Mouse (Mus musculus) midbrain, embryonic 10.5 days (tissue): ENCODE data around the gene Zmym5. TPM values are rescaled to one million over a fixed set of nuclear protein-coding genes. Genes with fewer than 3 reads are reported as not detected.
"Not testable (repeated sequence)": the region's sequence is repeated elsewhere in the genome, so short reads cannot be mapped to it uniquely, and the experiment has no call there.

Experiments
- DNase-seq: peaks from one replicate; pipeline ENCODE4 v3.0.0-alpha.2; 2017; ENCODE audit warnings: low spot score
- H3K27ac ChIP-seq: fragments of 300-500 bp; sonication (generic); replicated peaks from 2 replicates; pipeline ENCODE4 v1.5.1; 2016; ENCODE audit warnings: mild to moderate bottlenecking
- H3K27me3 ChIP-seq: fragments of 300-500 bp; sonication (generic); 2 replicates; pipeline ENCODE4 v1.6.1; 2016; ENCODE audit warnings: low read depth, mild to moderate bottlenecking; ENCODE audit not compliant: poor library complexity, severe bottlenecking
- H3K36me3 ChIP-seq: fragments of 300-500 bp; sonication (generic); 2 replicates; pipeline ENCODE4 v1.6.1; 2016; ENCODE audit warnings: mild to moderate bottlenecking, moderate library complexity
- H3K4me1 ChIP-seq: fragments of 300-500 bp; sonication (generic); 2 replicates; pipeline ENCODE4 v1.6.1; 2016
- H3K4me3 ChIP-seq: fragments of 300-500 bp; sonication (generic); 2 replicates; pipeline ENCODE4 v1.5.1; 2016; ENCODE audit warnings: mild to moderate bottlenecking, moderate library complexity
- H3K9me3 ChIP-seq: fragments of 300-500 bp; sonication (generic); replicated peaks from 2 replicates; pipeline ENCODE4 v1.6.1; 2016; ENCODE audit warnings: mild to moderate bottlenecking
- WGBS: fragments of 180-500 bp; shearing (Covaris S2); methylation state at CpG from one replicate; pipeline ENCODE4 v1.1.7; 2016; 5-methylcytosine and 5-hydroxymethylcytosine counted together
- polyA plus RNA-seq: library from polyadenylated mRNA; unstranded; fragments of >200 nt; fragmentation: Nextera tagmentation; extraction: Ambion mirVana; gene quantifications from 2 replicates; pipeline ENCODE4 v1.2.1, GENCODE M21; 2016

Zmym5 gene
- polyA plus RNA-seq = 24.8 and 26.6 TPM in 2 replicates

- H3K27me3 ChIP-seq, H3K9me3 ChIP-seq: not testable (repeated sequence)
- DNase-seq = peak; percentile 94
- WGBS = 0% methylated on average over 45 of the region's 72 CpGs
- peak within 1 kb of the TSS; percentile 78 for H3K4me3 ChIP-seq
- H3K27ac ChIP-seq = peak within 1 kb of the TSS; percentile 97
- H3K4me1 ChIP-seq = peaks cover 24% of the 10 kb centered on the region
- peaks cover 22% of the 10 kb centered on the region for H3K36me3 ChIP-seq
These were observed at the start of gene Zmym5 for GRCm38 (mm10) chr14:56811701-56812339. TSS of gene Zmym5 (minus strand) at chr14:56811716.

- Histone ChIP-seq H3K9me3 (peaks cover 24% of the 10 kb centered on the region), H3K27ac (no peak overlapping the region)
- WGBS = 76% methylated on average over 2 of the region's 2 CpGs
These were observed 38.2 kb upstream of the Zmym5 start for GRCm38 (mm10) chr14:56849681-56850080.

GRCm38 (mm10) chr14:56848322-56848721 is 36.8 kb upstream of the Zmym5 start:
- Histone ChIP-seq H3K4me1 (peaks cover 10% of the 10 kb centered on the region), H3K27me3 (no peaks in the 10 kb centered on the region), H3K36me3 (no peaks in the 10 kb centered on the region), H3K4me3 (no peak overlapping the region), H3K27ac (no peak overlapping the region), H3K9me3 (peaks cover 11% of the 10 kb centered on the region)
- WGBS = 69% methylated on average over 2 of the region's 2 CpGs
- no peak for DNase-seq

More at GRCm38 (mm10) chr14:56849681-56850080, 38.2 kb upstream of the Zmym5 start:
- Histone ChIP-seq H3K4me3 (no peak overlapping the region), H3K36me3 (no peaks in the 10 kb centered on the region), H3K4me1 (peaks cover 4% of the 10 kb centered on the region), H3K27me3 (no peaks in the 10 kb centered on the region)
- no peak for DNase-seq

- 29% methylated on average over 2 of the region's 2 CpGs for WGBS
- H3K27ac ChIP-seq = no peak overlapping the region
- H3K27me3 ChIP-seq = no peaks in the 10 kb centered on the region
- no peak for DNase-seq
- no peaks in the 10 kb centered on the region for H3K9me3 ChIP-seq
- H3K4me3 ChIP-seq = no peak overlapping the region
- H3K4me1 ChIP-seq = peaks cover 10% of the 10 kb centered on the region
- no peaks in the 10 kb centered on the region for H3K36me3 ChIP-seq
These were observed 33.0 kb upstream of the Zmym5 start for GRCm38 (mm10) chr14:56844507-56844906.

- DNase-seq = no peak
- 62% methylated on average over 4 of the region's 4 CpGs for WGBS
- peaks cover 10% of the 10 kb centered on the region for H3K4me1 ChIP-seq
- no peak overlapping the region for H3K27ac ChIP-seq
- no peaks in the 10 kb centered on the region for H3K36me3 ChIP-seq
- H3K27me3 ChIP-seq = no peaks in the 10 kb centered on the region
- H3K4me3 ChIP-seq = no peak overlapping the region
- H3K9me3 ChIP-seq = no peaks in the 10 kb centered on the region
These were observed 32.5 kb upstream of the Zmym5 start for GRCm38 (mm10) chr14:56844033-56844432.

- not testable (repeated sequence) for H3K9me3 ChIP-seq, H3K27ac ChIP-seq, H3K36me3 ChIP-seq, DNase-seq, H3K4me1 ChIP-seq, H3K4me3 ChIP-seq, H3K27me3 ChIP-seq
- 87% methylated on average over 5 of the region's 5 CpGs for WGBS
These were observed 23.1 kb upstream of the Zmym5 start for GRCm38 (mm10) chr14:56834576-56834975.

GRCm38 (mm10) chr14:56833211-56833610 is 21.7 kb upstream of the Zmym5 start:
- not testable (repeated sequence) for H3K27ac ChIP-seq, H3K4me3 ChIP-seq, H3K36me3 ChIP-seq, H3K4me1 ChIP-seq, H3K9me3 ChIP-seq, DNase-seq, H3K27me3 ChIP-seq
- WGBS = 84% methylated on average over 10 of the region's 10 CpGs

GRCm38 (mm10) chr14:56832563-56833113 is 21.1 kb upstream of the Zmym5 start:
- no peaks in the 10 kb centered on the region for H3K27me3 ChIP-seq
- H3K9me3 ChIP-seq = no peaks in the 10 kb centered on the region
- H3K36me3 ChIP-seq = no peaks in the 10 kb centered on the region
- no peaks in the 10 kb centered on the region for H3K4me1 ChIP-seq
- no peak for DNase-seq
- no peak overlapping the region for H3K27ac ChIP-seq
- H3K4me3 ChIP-seq = no peak overlapping the region
- WGBS = 82% methylated on average over 1 of the region's 1 CpGs

- Histone ChIP-seq H3K27ac (no peak overlapping the region), H3K4me1 (no peaks in the 10 kb centered on the region), H3K27me3 (no peaks in the 10 kb centered on the region), H3K9me3 (no peaks in the 10 kb centered on the region), H3K4me3 (no peak overlapping the region), H3K36me3 (no peaks in the 10 kb centered on the region)
- DNase-seq = no peak
- 94% methylated on average over 3 of the region's 3 CpGs for WGBS
These were observed 20.6 kb upstream of the Zmym5 start for GRCm38 (mm10) chr14:56832147-56832546.

- Histone ChIP-seq H3K36me3 (no peaks in the 10 kb centered on the region), H3K27me3 (no peaks in the 10 kb centered on the region), H3K27ac (no peak overlapping the region), H3K4me1 (no peaks in the 10 kb centered on the region), H3K4me3 (no peak overlapping the region), H3K9me3 (no peaks in the 10 kb centered on the region)
- DNase-seq = no peak
These were observed 19.1 kb upstream of the Zmym5 start for GRCm38 (mm10) chr14:56830491-56831045.

- H3K4me3 ChIP-seq = no peak overlapping the region
- no peaks in the 10 kb centered on the region for H3K36me3 ChIP-seq
- H3K9me3 ChIP-seq = no peaks in the 10 kb centered on the region
- no peak for DNase-seq
- no peaks in the 10 kb centered on the region for H3K27me3 ChIP-seq
- no peaks in the 10 kb centered on the region for H3K4me1 ChIP-seq
- no peak overlapping the region for H3K27ac ChIP-seq
These were observed 13.0 kb upstream of the Zmym5 start for GRCm38 (mm10) chr14:56824562-56824961.

GRCm38 (mm10) chr14:56817616-56818015 is 6.1 kb upstream of the Zmym5 start:
- 9% methylated on average over 9 of the region's 11 CpGs for WGBS
- peak overlapping the region; percentile 65 for H3K27ac ChIP-seq
- peak overlapping the region; percentile 40 for H3K4me3 ChIP-seq
- no peaks in the 10 kb centered on the region for H3K36me3 ChIP-seq
- no peaks in the 10 kb centered on the region for H3K9me3 ChIP-seq
- peak; percentile 25 for DNase-seq
- no peaks in the 10 kb centered on the region for H3K27me3 ChIP-seq
- H3K4me1 ChIP-seq = peaks cover 18% of the 10 kb centered on the region

GRCm38 (mm10) chr14:56817131-56817530 is 5.6 kb upstream of the Zmym5 start:
- WGBS = 83% methylated on average over 4 of the region's 4 CpGs
- no peaks in the 10 kb centered on the region for H3K9me3 ChIP-seq
- peaks cover 20% of the 10 kb centered on the region for H3K4me1 ChIP-seq
- no peak for DNase-seq
- H3K27ac ChIP-seq = no peak overlapping the region
- no peak overlapping the region for H3K4me3 ChIP-seq
- no peaks in the 10 kb centered on the region for H3K27me3 ChIP-seq
- H3K36me3 ChIP-seq = no peaks in the 10 kb centered on the region
